Mouse (Mus musculus) heart, embryonic 11.5 days (tissue): Measurements from ENCODE around the gene Echdc3. TPM values are rescaled to one million over a fixed set of nuclear protein-coding genes. Genes with fewer than 3 reads are reported as not detected.

ENCODE experiments used
- polyA plus RNA-seq: library from polyadenylated mRNA; unstranded; fragments of >200 nt; fragmentation: Nextera tagmentation; extraction: Ambion mirVana; gene quantifications from 2 replicates; pipeline ENCODE4 v1.2.1, GENCODE M21; 2014

Echdc3 gene
- polyA plus RNA-seq, 1 experiment from 2014 or later = 8.8 TPM

Other genes with a start within 250 kb of the Echdc3 start
- 11.2 and 12.0 TPM in 2 replicates for gene Proser2, start 82.8 kb downstream of the Echdc3 start, polyA plus RNA-seq
- 7.5 and 8.1 TPM in 2 replicates for gene Usp6nl, start 109.6 kb upstream of the Echdc3 start, polyA plus RNA-seq